12 mouse cellular contexts compared by ENCODE assay signal in genomic region chr6:37645551-37645950, GRCm38 (mm10).
DNase-seq lines count a peak whose midpoint lies in the region; ATAC-seq lines count a peak whose summit lies in the region.
"Had no signal": no experiment of that assay in that cellular context is flagged by ENCODE, and none has a peak within 500 bp of the region (broad histone marks: within the 10 kb centered on the region; RNA-seq: fewer than 3 reads in every experiment).

No protein-coding gene starts in this region.

- peaks cover 10% of the 10 kb centered on the region for H3K4me1 ChIP-seq in kidney, embryonic 15.5 days
- peaks cover 15% of the 10 kb centered on the region for H3K4me1 ChIP-seq in hindbrain, embryonic 12.5 days
- peaks cover 11% of the 10 kb centered on the region; the same call in 1 of the 2 replicates for H3K4me1 ChIP-seq in limb, embryonic 10.5 days
- peaks cover 29% of the 10 kb centered on the region for H3K4me1 ChIP-seq in neural tube, embryonic 15.5 days

- WGBS in kidney, embryonic 15.5 days: 13% methylated on average over 14 of the region's 14 CpGs
- 35% methylated on average over 14 of the region's 14 CpGs for WGBS in hindbrain, embryonic 12.5 days
- 51% methylated on average over 14 of the region's 14 CpGs for WGBS in limb, embryonic 10.5 days
- WGBS in neural tube, embryonic 15.5 days: 10% methylated on average over 14 of the region's 14 CpGs

- H3K9ac ChIP-seq in kidney, embryonic 15.5 days: no peak overlapping the region
- H3K9ac ChIP-seq in hindbrain, embryonic 12.5 days: no peak overlapping the region
- no peak overlapping the region for H3K9ac ChIP-seq in neural tube, embryonic 15.5 days (replicated peaks)

- H3K9me3 ChIP-seq in kidney, embryonic 15.5 days (replicated peaks): no peaks in the 10 kb centered on the region
- no peaks in the 10 kb centered on the region for H3K9me3 ChIP-seq in hindbrain, embryonic 12.5 days (replicated peaks)
- no peaks in the 10 kb centered on the region for H3K9me3 ChIP-seq in limb, embryonic 10.5 days (replicated peaks)
- H3K9me3 ChIP-seq in neural tube, embryonic 15.5 days (replicated peaks): no peaks in the 10 kb centered on the region

- DNase-seq in kidney, adult 11 months: no peak
- peak; percentile 78 for DNase-seq in limb, embryonic 10.5 days (ENCODE audit: low spot score)
- no peak for DNase-seq in cerebellum, adult 18-20 months
- no peak for DNase-seq in cerebellum, adult 8-10 months
- no peak for DNase-seq in lung, postnatal 25 days (ENCODE audit: low spot score)
- DNase-seq: gastrocnemius, adult 2 months; heart, postnatal 4 days had no signal

- peak overlapping the region; percentile 46 for H3K4me2 ChIP-seq in kidney, embryonic 15.5 days
- no peak overlapping the region for H3K4me2 ChIP-seq in hindbrain, embryonic 12.5 days (replicated peaks)
- peak overlapping the region; percentile 38 for H3K4me2 ChIP-seq in neural tube, embryonic 15.5 days

- no peaks in the 10 kb centered on the region for H3K36me3 ChIP-seq in kidney, embryonic 15.5 days
- no peaks in the 10 kb centered on the region for H3K36me3 ChIP-seq in hindbrain, embryonic 12.5 days
- H3K36me3 ChIP-seq in limb, embryonic 10.5 days: no peaks in the 10 kb centered on the region
- no peaks in the 10 kb centered on the region for H3K36me3 ChIP-seq in neural tube, embryonic 15.5 days

- H3K27me3 ChIP-seq in kidney, embryonic 15.5 days: no peaks in the 10 kb centered on the region
- H3K27me3 ChIP-seq in hindbrain, embryonic 12.5 days: no peaks in the 10 kb centered on the region
- no peaks in the 10 kb centered on the region for H3K27me3 ChIP-seq in limb, embryonic 10.5 days (ENCODE audit: low read depth, poor library complexity, severe bottlenecking)
- H3K27me3 ChIP-seq in neural tube, embryonic 15.5 days (replicated peaks): no peaks in the 10 kb centered on the region
- H3K27me3 ChIP-seq: Patski had no signal

- peak overlapping the region; percentile 66 for H3K27ac ChIP-seq in kidney, embryonic 15.5 days
- peak overlapping the region; percentile 71 for H3K27ac ChIP-seq in hindbrain, embryonic 12.5 days
- peak overlapping the region; percentile 70 for H3K27ac ChIP-seq in limb, embryonic 10.5 days
- peak overlapping the region; percentile 77 for H3K27ac ChIP-seq in neural tube, embryonic 15.5 days (replicated peaks)
- H3K27ac ChIP-seq: gastrocnemius, adult 2 months; macrophage had no signal

- 0 out of 2 replicates have a peak overlapping the region, but pooled peaks have one; percentile 11 for H3K4me3 ChIP-seq in kidney, embryonic 15.5 days (replicated peaks)
- no peak overlapping the region for H3K4me3 ChIP-seq in hindbrain, embryonic 12.5 days
- no peak overlapping the region for H3K4me3 ChIP-seq in limb, embryonic 10.5 days
- H3K4me3 ChIP-seq in neural tube, embryonic 15.5 days (replicated peaks): no peak overlapping the region
- H3K4me3 ChIP-seq: gastrocnemius, adult 2 months had no signal

- ATAC-seq in kidney, embryonic 15.5 days (replicated peaks; ENCODE audit: low FRiP score): peak; percentile 82
- ATAC-seq in hindbrain, embryonic 12.5 days (ENCODE audit: low FRiP score): no peak
- peak; percentile 71 for ATAC-seq in neural tube, embryonic 15.5 days (ENCODE audit: low FRiP score)
- ATAC-seq: Patski had no signal
